16 mouse cellular contexts compared by ENCODE assay signal in genomic region chr9:103691847-103692246, GRCm38 (mm10).
A peak's percentile ranks its signal among the peaks of the same experiment; 100 is the strongest.
DNase-seq lines count a peak whose midpoint lies in the region; ATAC-seq and TF ChIP-seq lines count a peak whose summit lies in the region.
"Had no signal": no experiment of that assay in that cellular context is flagged by ENCODE, and none has a peak within 500 bp of the region (broad histone marks: within the 10 kb centered on the region; RNA-seq: fewer than 3 reads in every experiment).

No protein-coding gene starts in this region.

- no peak for TF ChIP-seq CTCF in heart, postnatal 0 days (IDR thresholded peaks at IDR 0.05; ENCODE audit: low read depth)
- no peak for TF ChIP-seq CTCF in cortical plate, adult 2 months (IDR thresholded peaks at IDR 0.05; ENCODE audit: extremely low read depth, insufficient read depth, low read length)

- H3K27me3 ChIP-seq in heart, postnatal 0 days (ENCODE audit: control insufficient read depth, insufficient read depth, low read length) = no peaks in the 10 kb centered on the region
- H3K27me3 ChIP-seq: intestine, embryonic 15.5 days had no signal

- no peaks in the 10 kb centered on the region for H3K9me3 ChIP-seq in heart, postnatal 0 days (replicated peaks; ENCODE audit: control insufficient read depth, low read length)
- H3K9me3 ChIP-seq: intestine, embryonic 15.5 days had no signal

- H3K4me2 ChIP-seq in heart, postnatal 0 days (ENCODE audit: low read depth, low read length) = no peak overlapping the region
- H3K4me2 ChIP-seq: intestine, embryonic 15.5 days had no signal

- no peak for DNase-seq in frontal cortex, postnatal 25 days (ENCODE audit: low spot score in 2 of 2)
- no peak for DNase-seq in heart, postnatal 0 days (ENCODE audit: low spot score)
- DNase-seq in heart, postnatal 4 days = no peak
- DNase-seq in right cerebral cortex, postnatal 10 days (ENCODE audit: low spot score in 2 of 2) = peak; percentile 51 to 63
- DNase-seq in lung, postnatal 10 days = no peak
- no peak for DNase-seq in urinary bladder, adult 18-20 months (ENCODE audit: low spot score in 2 of 2)
- DNase-seq: cerebellum, adult 9-11 months; gastrocnemius, adult 2 months; kidney, postnatal 10 days; spleen, adult 18-20 months; thymus, postnatal 25 days had no signal

- H3K4me3 ChIP-seq in heart, postnatal 0 days (ENCODE audit: low read depth, low read length) = no peak overlapping the region
- H3K4me3 ChIP-seq in cortical plate, adult 2 months (ENCODE audit: insufficient read depth, low read length) = peak overlapping the region; percentile 1
- H3K4me3 ChIP-seq: gastrocnemius, adult 2 months; intestine, embryonic 15.5 days; midbrain, embryonic 10.5 days had no signal

- peaks cover 30% of the 10 kb centered on the region for H3K4me1 ChIP-seq in heart, postnatal 0 days (ENCODE audit: control insufficient read depth, insufficient read depth)
- H3K4me1 ChIP-seq in cortical plate, adult 2 months (ENCODE audit: control insufficient read depth, insufficient read depth, low read length) = peaks cover 3% of the 10 kb centered on the region
- H3K4me1 ChIP-seq: intestine, embryonic 15.5 days had no signal

- peak; percentile 49; the same call in 1 of the 2 replicates for TF ChIP-seq POLR2A in cortical plate, adult 2 months (IDR thresholded peaks at IDR 0.05; ENCODE audit: extremely low read depth, insufficient read depth, low read length)

- TF ChIP-seq EP300 in heart, postnatal 0 days (IDR thresholded peaks at IDR 0.05; ENCODE audit: low read depth) = no peak

- peak; percentile 96 for ATAC-seq in frontal cortex, adult (ENCODE audit: low TSS enrichment)
- no peak for ATAC-seq in heart, postnatal 0 days (ENCODE audit: insufficient read depth, low read depth)
- ATAC-seq: intestine, embryonic 15.5 days had no signal

- H3K27ac ChIP-seq in heart, postnatal 0 days (ENCODE audit: low read depth) = 0 out of 2 replicates have a peak overlapping the region, but pooled peaks have one; percentile 35
- no peak overlapping the region for H3K27ac ChIP-seq in cortical plate, adult 2 months (ENCODE audit: insufficient read depth, low read length)
- H3K27ac ChIP-seq: gastrocnemius, adult 2 months; intestine, embryonic 15.5 days; liver, embryonic 14.5 days; midbrain, embryonic 10.5 days had no signal

- no peak overlapping the region for H3K9ac ChIP-seq in heart, postnatal 0 days (replicated peaks; ENCODE audit: low read depth, low read length)
- H3K9ac ChIP-seq: intestine, embryonic 15.5 days; liver, embryonic 14.5 days had no signal

- H3K36me3 ChIP-seq in heart, postnatal 0 days (replicated peaks; ENCODE audit: control insufficient read depth, insufficient read depth, low read length) = no peaks in the 10 kb centered on the region
- H3K36me3 ChIP-seq: intestine, embryonic 15.5 days; midbrain, embryonic 10.5 days had no signal

- 76% methylated on average over 9 of the region's 9 CpGs for WGBS in heart, postnatal 0 days

Comparison
In these comparisons a context has a peak if more than half of its experiments do, and no peak if none do; other contexts are left out.
1. DNase-seq: peak in right cerebral cortex, postnatal 10 days (2 of 2); none in frontal cortex, postnatal 25 days (0 of 2), heart, postnatal 0 days (single experiment), heart, postnatal 4 days (single experiment), lung, postnatal 10 days (single experiment) and urinary bladder, adult 18-20 months (0 of 2).